Mouse (Mus musculus) cerebellum, adult 2 months (tissue): ENCODE measurements at regions not wholly inside any gene's neighbourhood (a gene's known extent, or its start where the extent isn't known, plus 50 kb on each side); places are given as distances from the start of the nearest gene placed in this dataset.

Source experiments
- CTCF ChIP-seq: fragments of 200-500 bp; IDR thresholded peaks from 2 replicates; pipeline ENCODE4 v1.5.1; 2011; ENCODE audit warnings: low read depth, mild to moderate bottlenecking, control low read depth, low read length, moderate library complexity, borderline replicate concordance; ENCODE audit not compliant: insufficient read depth
- POLR2A ChIP-seq: fragments of 200-500 bp; IDR thresholded peaks from 2 replicates; pipeline ENCODE4 v1.6.1; 2011; ENCODE audit warnings: low read length, control low read depth, borderline replicate concordance; ENCODE audit not compliant: insufficient read depth

DNA sequence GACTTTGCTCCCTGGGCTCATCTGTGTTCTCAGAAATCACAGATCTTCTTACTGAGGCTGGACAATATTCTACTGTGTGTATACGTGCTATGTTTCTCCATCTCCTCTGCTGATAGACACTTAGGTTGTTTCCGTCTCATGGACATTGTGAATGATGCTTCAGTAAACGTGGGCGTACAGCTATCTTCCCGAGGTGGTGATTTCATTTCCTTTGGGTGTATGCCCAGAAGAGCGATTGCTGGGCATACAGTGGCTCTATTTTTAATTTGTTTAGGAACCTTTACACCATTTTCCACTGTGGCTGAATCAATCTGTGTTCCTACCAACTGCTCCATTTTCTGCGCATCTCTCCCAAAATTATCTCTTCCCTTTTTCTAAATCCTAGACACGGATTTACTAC is 160.6 kb upstream of the Tsc22d2 start:
- TF ChIP-seq POLR2A (no peak), CTCF (no peak)
